Comparison of ENCODE assay signal across 11 mouse cellular contexts in genomic region chr1:134095033-134095612, GRCm38 (mm10). TPM values are rescaled to one million over a fixed set of nuclear protein-coding genes. Genes with fewer than 3 reads are reported as not detected.
DNase-seq lines count a peak whose midpoint lies in the region; ATAC-seq and TF ChIP-seq lines count a peak whose summit lies in the region.
"Had no signal": no experiment of that assay in that cellular context is flagged by ENCODE, and none has a peak within 500 bp of the region (broad histone marks: within the 10 kb centered on the region; RNA-seq: fewer than 3 reads in every experiment).

No protein-coding gene starts in this region.

- ATAC-seq in midbrain, embryonic 11.5 days (ENCODE audit: low FRiP score): no peak
- ATAC-seq in forebrain, embryonic 15.5 days (replicated peaks): no peak
- ATAC-seq in megakaryocyte-erythroid progenitor cell, adult 5-6 weeks (replicated peaks; ENCODE audit: low FRiP score, low TSS enrichment, poor library complexity, severe bottlenecking): no peak

- H3K4me2 ChIP-seq in midbrain, embryonic 11.5 days: no peak overlapping the region
- no peak overlapping the region for H3K4me2 ChIP-seq in forebrain, embryonic 15.5 days (replicated peaks)

- no peak for TF ChIP-seq POLR2A in small intestine, adult 2 months (IDR thresholded peaks at IDR 0.05; ENCODE audit: low read depth, low read length)

- H3K27me3 ChIP-seq in heart, embryonic 10.5 days (ENCODE audit: insufficient read depth, poor library complexity, severe bottlenecking): peaks cover 12% of the 10 kb centered on the region; the same call in 1 of the 2 replicates
- H3K27me3 ChIP-seq in midbrain, embryonic 10.5 days (ENCODE audit: low read depth, poor library complexity, severe bottlenecking): peaks cover 19% of the 10 kb centered on the region
- no peaks in the 10 kb centered on the region for H3K27me3 ChIP-seq in midbrain, embryonic 11.5 days (ENCODE audit: control insufficient read depth, insufficient read depth, low read length)
- no peaks in the 10 kb centered on the region for H3K27me3 ChIP-seq in forebrain, embryonic 15.5 days
- H3K27me3 ChIP-seq in small intestine, adult 2 months (ENCODE audit: control insufficient read depth, insufficient read depth, low read length): no peaks in the 10 kb centered on the region

- H3K36me3 ChIP-seq in heart, embryonic 10.5 days: no peaks in the 10 kb centered on the region
- H3K36me3 ChIP-seq in midbrain, embryonic 10.5 days: no peaks in the 10 kb centered on the region
- no peaks in the 10 kb centered on the region for H3K36me3 ChIP-seq in midbrain, embryonic 11.5 days (ENCODE audit: control insufficient read depth, insufficient read depth, low read length)
- no peaks in the 10 kb centered on the region for H3K36me3 ChIP-seq in forebrain, embryonic 15.5 days
- H3K36me3 ChIP-seq in small intestine, adult 2 months (ENCODE audit: control insufficient read depth, insufficient read depth, low read length): no peaks in the 10 kb centered on the region

- TF ChIP-seq CTCF in small intestine, adult 2 months (IDR thresholded peaks at IDR 0.05; ENCODE audit: extremely low read depth, insufficient read length, insufficient replicate concordance, low read depth, low read length): no peak

- H3K9ac ChIP-seq in midbrain, embryonic 11.5 days (ENCODE audit: low read length): no peak overlapping the region
- H3K9ac ChIP-seq in forebrain, embryonic 15.5 days (replicated peaks): no peak overlapping the region

- no peaks in the 10 kb centered on the region for H3K9me3 ChIP-seq in heart, embryonic 10.5 days
- no peaks in the 10 kb centered on the region for H3K9me3 ChIP-seq in midbrain, embryonic 10.5 days (replicated peaks)
- H3K9me3 ChIP-seq in midbrain, embryonic 11.5 days (ENCODE audit: control insufficient read depth, low read length): no peaks in the 10 kb centered on the region
- no peaks in the 10 kb centered on the region for H3K9me3 ChIP-seq in forebrain, embryonic 15.5 days

- peaks cover 85% of the 10 kb centered on the region for H3K4me1 ChIP-seq in heart, embryonic 10.5 days
- peaks cover 81% of the 10 kb centered on the region for H3K4me1 ChIP-seq in midbrain, embryonic 10.5 days
- H3K4me1 ChIP-seq in midbrain, embryonic 11.5 days (ENCODE audit: control insufficient read depth, insufficient read depth, low read length): peaks cover 26% of the 10 kb centered on the region
- H3K4me1 ChIP-seq in forebrain, embryonic 15.5 days: peaks cover 76% of the 10 kb centered on the region
- H3K4me1 ChIP-seq in small intestine, adult 2 months (ENCODE audit: control insufficient read depth, insufficient read depth, insufficient read length, low read length): peaks cover 64% of the 10 kb centered on the region

- no peak overlapping the region for H3K4me3 ChIP-seq in heart, embryonic 10.5 days
- no peak overlapping the region for H3K4me3 ChIP-seq in midbrain, embryonic 10.5 days
- no peak overlapping the region for H3K4me3 ChIP-seq in midbrain, embryonic 11.5 days (ENCODE audit: low read depth, low read length)
- H3K4me3 ChIP-seq in forebrain, embryonic 15.5 days: no peak overlapping the region
- no peak overlapping the region for H3K4me3 ChIP-seq in small intestine, adult 2 months (ENCODE audit: low read depth, low read length)

- peak overlapping the region; percentile 62 for H3K27ac ChIP-seq in heart, embryonic 10.5 days
- peak overlapping the region; percentile 88 for H3K27ac ChIP-seq in midbrain, embryonic 10.5 days (replicated peaks)
- no peak overlapping the region for H3K27ac ChIP-seq in midbrain, embryonic 11.5 days (ENCODE audit: low read depth, low read length)
- peak overlapping the region; percentile 93 for H3K27ac ChIP-seq in forebrain, embryonic 15.5 days (replicated peaks)
- H3K27ac ChIP-seq in small intestine, adult 2 months (ENCODE audit: insufficient read depth, low read depth, low read length): peak overlapping the region; percentile 94

- WGBS in heart, embryonic 10.5 days: 59% methylated on average over 7 of the region's 7 CpGs
- WGBS in midbrain, embryonic 10.5 days: 69% methylated on average over 7 of the region's 7 CpGs
- 60% methylated on average over 7 of the region's 7 CpGs for WGBS in midbrain, embryonic 11.5 days
- WGBS in forebrain, embryonic 15.5 days: 65% methylated on average over 7 of the region's 7 CpGs
- 54% methylated on average over 7 of the region's 7 CpGs for whole genome bisulfite sequencing in small intestine, adult 2 months

- DNase-seq in heart, embryonic 10.5 days (ENCODE audit: low spot score): no peak
- DNase-seq in heart, postnatal 36 days: no peak
- DNase-seq in midbrain, embryonic 10.5 days (ENCODE audit: low spot score): no peak
- DNase-seq in midbrain, embryonic 11.5 days (ENCODE audit: low spot score, missing footprints): no peak
- DNase-seq in urinary bladder, postnatal 36 days (ENCODE audit: low spot score in 2 of 2): no peak
- DNase-seq: gastrocnemius, postnatal 36 days had no signal

- intact Hi-C loops in heart, postnatal 36 days (cut with DNase I): no loop called here

RNA-seq across cellular contexts. Expression of gene Chit1, which starts 15.9 kb away (rescaled TPM):
- 1.1 and 2.0 TPM in 2 replicates for polyA plus RNA-seq in heart, embryonic 10.5 days (2016; fragmentation: Nextera tagmentation; extraction: Ambion mirVana)
- not detected for total RNA-seq in heart, postnatal 36 days (2021)
- polyA plus RNA-seq in midbrain, embryonic 10.5 days (2016; fragmentation: Nextera tagmentation; extraction: Ambion mirVana): not detected in 2 replicates
- polyA plus RNA-seq in midbrain, embryonic 11.5 days (2014; fragmentation: Nextera tagmentation; extraction: Ambion mirVana): not detected in 2 replicates
- polyA plus RNA-seq in forebrain, embryonic 15.5 days (2015; fragmentation: Nextera tagmentation; extraction: Ambion mirVana): 0.17 and 0.24 TPM in 2 replicates
- polyA plus RNA-seq in small intestine, adult 2 months (2012; rRNA removed): 1.6 TPM in 1 of 2 replicates, not detected in the other
- not detected in 2 replicates for total RNA-seq in megakaryocyte-erythroid progenitor cell, adult 5-6 weeks (2014; fragmentation: Nextera tagmentation)
- total RNA-seq in megakaryocyte-erythroid progenitor cell, adult 5-6 weeks (2017): not detected in 2 replicates
- total RNA-seq: gastrocnemius, postnatal 36 days had no signal
- polyA plus RNA-seq: limb, embryonic 11.5 days had no signal

RNA-seq across cellular contexts. Expression of gene Btg2, which starts 16.2 kb away (rescaled TPM):
- 26.1 and 34.2 TPM in 2 replicates for polyA plus RNA-seq in heart, embryonic 10.5 days (2016; fragmentation: Nextera tagmentation; extraction: Ambion mirVana)
- total RNA-seq in heart, postnatal 36 days (2021): 10 to 100 TPM; 26.6 to 61.0 TPM
- 107 and 161 TPM in 2 replicates for polyA plus RNA-seq in midbrain, embryonic 10.5 days (2016; fragmentation: Nextera tagmentation; extraction: Ambion mirVana)
- polyA plus RNA-seq in midbrain, embryonic 11.5 days (2014; fragmentation: Nextera tagmentation; extraction: Ambion mirVana): 150 and 153 TPM in 2 replicates
- 69.4 and 76.8 TPM in 2 replicates for polyA plus RNA-seq in forebrain, embryonic 15.5 days (2015; fragmentation: Nextera tagmentation; extraction: Ambion mirVana)
- polyA plus RNA-seq in small intestine, adult 2 months (2012; rRNA removed): 18.0 and 73.7 TPM in 2 replicates
- 2.0 and 3.9 TPM in 2 replicates for total RNA-seq in megakaryocyte-erythroid progenitor cell, adult 5-6 weeks (2014; fragmentation: Nextera tagmentation)
- total RNA-seq in megakaryocyte-erythroid progenitor cell, adult 5-6 weeks (2017): 58.5 and 61.6 TPM in 2 replicates

RNA-seq across cellular contexts. Expression of gene Fmod, which starts 58.1 kb away (rescaled TPM):
- polyA plus RNA-seq in heart, embryonic 10.5 days (2016; fragmentation: Nextera tagmentation; extraction: Ambion mirVana): 9.5 and 11.2 TPM in 2 replicates
- 10 to 100 TPM in 1 of 2 experiments, 1 to 10 TPM in 1; 8.6 to 13.2 TPM for total RNA-seq in heart, postnatal 36 days (2021)
- 2.8 and 6.5 TPM in 2 replicates for polyA plus RNA-seq in midbrain, embryonic 10.5 days (2016; fragmentation: Nextera tagmentation; extraction: Ambion mirVana)
- polyA plus RNA-seq in midbrain, embryonic 11.5 days (2014; fragmentation: Nextera tagmentation; extraction: Ambion mirVana): 5.7 and 6.8 TPM in 2 replicates
- polyA plus RNA-seq in forebrain, embryonic 15.5 days (2015; fragmentation: Nextera tagmentation; extraction: Ambion mirVana): 4.2 and 6.4 TPM in 2 replicates
- polyA plus RNA-seq in small intestine, adult 2 months (2012; rRNA removed): 0.48 and 0.86 TPM in 2 replicates
- total RNA-seq in megakaryocyte-erythroid progenitor cell, adult 5-6 weeks (2014; fragmentation: Nextera tagmentation): not detected in 2 replicates
- total RNA-seq in megakaryocyte-erythroid progenitor cell, adult 5-6 weeks (2017): not detected in 2 replicates
- total RNA-seq: CH12.LX had no signal
